Mouse (Mus musculus) left cerebral cortex, adult 11 months (tissue): ENCODE measurements around the gene Abcc1.

Experiments used
- DNase-seq: peaks from one replicate; pipeline ENCODE4 v3.0.0; 2022; ENCODE audit warnings: low spot score

Abcc1 gene

DNA sequence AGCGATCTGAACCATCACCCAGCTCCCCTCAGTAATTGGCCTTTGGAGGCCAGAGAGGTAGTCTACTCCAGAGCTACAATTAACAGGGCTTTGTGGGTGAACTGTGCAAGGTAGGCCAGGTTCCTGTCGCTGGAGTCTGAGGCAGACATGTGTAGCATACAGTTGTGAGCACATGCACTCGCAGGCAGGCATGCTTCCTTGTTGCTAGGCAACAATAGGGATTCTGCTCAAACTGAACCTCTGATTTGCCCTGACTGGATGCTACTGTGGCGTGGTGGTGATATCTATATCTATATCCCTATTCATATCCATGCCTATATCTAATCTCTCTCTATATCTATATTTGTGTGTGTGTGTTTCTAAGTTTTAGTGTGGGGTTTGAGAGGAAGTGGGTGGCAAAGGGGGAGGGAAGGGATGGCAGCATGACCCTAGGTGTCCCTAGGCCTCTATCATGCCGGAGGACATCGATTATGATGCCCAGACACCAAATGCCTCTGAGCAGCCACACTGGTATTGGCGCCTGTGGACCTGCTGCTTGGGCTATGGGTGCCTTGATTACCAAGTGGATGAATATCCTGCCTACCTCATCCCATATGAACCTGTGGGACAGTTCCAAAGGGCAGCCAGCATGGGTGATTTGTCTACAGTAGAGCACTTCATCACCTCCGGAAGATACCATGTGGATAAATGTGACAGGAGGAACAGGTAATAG is 140.4 kb downstream of the Abcc1 start:
- no peak for DNase-seq

DNA sequence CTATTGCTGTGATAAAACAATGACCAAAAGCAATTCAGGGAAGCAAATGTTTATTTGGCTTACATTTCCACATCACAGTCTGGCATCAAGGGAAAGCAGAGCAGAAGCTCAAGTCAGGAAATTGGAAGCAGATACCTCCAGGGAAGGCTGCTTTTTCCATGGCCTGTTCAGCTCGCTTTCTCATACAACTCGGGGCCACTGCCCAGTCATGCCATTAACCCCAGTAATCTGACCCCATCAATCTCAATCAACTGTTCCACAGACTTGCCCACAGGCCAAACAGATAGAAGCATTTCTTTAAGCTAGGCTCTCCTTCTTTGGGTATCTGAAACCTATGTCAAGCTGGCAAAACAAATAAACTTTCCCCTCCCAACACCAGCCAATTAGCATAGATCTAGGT is 145.1 kb downstream of the Abcc1 start:
- DNase-seq = no peak
